18 mouse cellular contexts compared by ENCODE assay signal in the genomic region with DNA sequence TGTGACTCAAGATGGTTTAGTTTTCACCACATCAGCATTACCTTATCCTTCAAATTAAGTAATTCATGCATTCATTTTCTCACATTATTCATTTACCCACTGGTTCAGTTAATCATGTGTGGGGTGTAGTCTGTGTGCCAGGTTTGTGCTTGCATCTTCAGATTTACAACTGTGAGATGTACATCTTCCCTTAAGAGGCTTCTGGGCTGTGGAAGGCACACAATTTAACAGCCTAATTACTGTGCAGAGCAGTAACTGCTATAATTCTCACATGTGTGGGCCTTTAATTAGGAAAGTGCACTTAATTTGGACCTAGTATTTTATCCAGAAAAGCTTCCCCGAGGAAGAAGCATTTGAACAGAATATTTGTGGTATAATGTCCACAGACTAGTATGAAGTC.
"Had no signal": no experiment of that assay in that cellular context is flagged by ENCODE, and none has a peak within 500 bp of the region (broad histone marks: within the 10 kb centered on the region; RNA-seq: fewer than 3 reads in every experiment).

No protein-coding gene starts in this region.

- H3K9me3 ChIP-seq: liver, embryonic 13.5 days had no signal

- DNase-seq: kidney, adult 2 months; kidney, postnatal 25 days; layer of hippocampus, adult 9-11 months; liver, embryonic 13.5 days; lung, adult 2 months; lung, postnatal 14 days; lung, postnatal 4 days; midbrain, embryonic 14.5 days; right cerebral cortex, adult 18-20 months; right cerebral cortex, postnatal 14 days; right cerebral cortex, postnatal 4 days; thymus, postnatal 25 days had no signal

- H3K27me3 ChIP-seq: liver, embryonic 13.5 days had no signal

- H3K36me3 ChIP-seq: liver, embryonic 13.5 days had no signal

- ATAC-seq: intestine, postnatal 0 days had no signal

- H3K4me1 ChIP-seq: liver, embryonic 13.5 days had no signal

- H3K9ac ChIP-seq: liver, embryonic 13.5 days had no signal

- H3K4me3 ChIP-seq: layer of hippocampus, adult 2 months; liver, embryonic 13.5 days; myocyte had no signal

- H3K27ac ChIP-seq: kidney, postnatal 0 days; layer of hippocampus, adult 2 months; liver, embryonic 13.5 days; stomach, postnatal 0 days had no signal

- H3K4me2 ChIP-seq: liver, embryonic 13.5 days; midbrain, embryonic 11.5 days had no signal
